Mouse (Mus musculus): ENCODE results near the gene Ovca2. TPM values are rescaled to one million over a fixed set of nuclear protein-coding genes. Genes with fewer than 3 reads are reported as not detected.

The Ovca2 gene
- polyA plus RNA-seq, 1 experiment from 2014 or later, result 17.6 TPM

- no peak for ATAC-seq
- Histone ChIP-seq H3K9me3 (replicated peaks) (no peaks in the 10 kb centered on the region), H3K27me3 (replicated peaks) (peaks cover 100% of the 10 kb centered on the region), H3K4me3 (peak overlapping the region; percentile 63), H3K27ac (peak overlapping the region; percentile 41), H3K9ac (peak overlapping the region; percentile 55), H3K36me3 (peaks cover 14% of the 10 kb centered on the region), H3K4me1 (peaks cover 84% of the 10 kb centered on the region), H3K4me2 (peak overlapping the region; percentile 89)
- 5% methylated on average over 49 of the region's 63 CpGs for WGBS (ENCODE audit: insufficient replicate concordance)
These were observed 10.7 kb downstream of the Ovca2 start for GRCm38 (mm10) chr11:75167643-75168589.

- WGBS (ENCODE audit: insufficient replicate concordance), result 3% methylated on average over 68 of the region's 68 CpGs
- no peak for ATAC-seq
- peak overlapping the region; percentile 63 for H3K4me3 ChIP-seq
- peak overlapping the region; percentile 89 for H3K4me2 ChIP-seq
- peaks cover 93% of the 10 kb centered on the region for H3K27me3 ChIP-seq (replicated peaks)
- peaks cover 76% of the 10 kb centered on the region for H3K4me1 ChIP-seq
- H3K9ac ChIP-seq, result peak overlapping the region; percentile 55; the same call in 1 of the 2 replicates
- H3K27ac ChIP-seq, result no peak overlapping the region
- H3K36me3 ChIP-seq, result peaks cover 21% of the 10 kb centered on the region
- H3K9me3 ChIP-seq (replicated peaks), result no peaks in the 10 kb centered on the region
These were observed 11.6 kb downstream of the Ovca2 start for GRCm38 (mm10) chr11:75166861-75167642.

GRCm38 (mm10) chr11:75166193-75166842 lies 12.3 kb downstream of the Ovca2 start:
- peak overlapping the region; percentile 55; the same call in 1 of the 2 replicates for H3K9ac ChIP-seq
- 6% methylated on average over 55 of the region's 55 CpGs for WGBS (ENCODE audit: insufficient replicate concordance)

GRCm38 (mm10) chr11:75165441-75166192 lies 13.0 kb downstream of the Ovca2 start:
- peak; percentile 18; the same call in 1 of the 2 replicates for ATAC-seq
- Histone ChIP-seq H3K9me3 (replicated peaks) (no peaks in the 10 kb centered on the region), H3K36me3 (peaks cover 29% of the 10 kb centered on the region), H3K4me3 (peak overlapping the region; percentile 63), H3K4me1 (peaks cover 62% of the 10 kb centered on the region), H3K27me3 (replicated peaks) (peaks cover 78% of the 10 kb centered on the region), H3K27ac (no peak overlapping the region), H3K4me2 (peak overlapping the region; percentile 89), H3K9ac (no peak overlapping the region)
- WGBS (ENCODE audit: insufficient replicate concordance), result 5% methylated on average over 54 of the region's 54 CpGs

More at GRCm38 (mm10) chr11:75166193-75166842, 12.3 kb downstream of the Ovca2 start:
- H3K27ac ChIP-seq, result no peak overlapping the region
- H3K4me1 ChIP-seq, result peaks cover 69% of the 10 kb centered on the region
- no peaks in the 10 kb centered on the region for H3K9me3 ChIP-seq (replicated peaks)
- peaks cover 85% of the 10 kb centered on the region for H3K27me3 ChIP-seq (replicated peaks)
- H3K4me3 ChIP-seq, result peak overlapping the region; percentile 63
- peaks cover 26% of the 10 kb centered on the region for H3K36me3 ChIP-seq
- no peak for ATAC-seq
- peak overlapping the region; percentile 89 for H3K4me2 ChIP-seq

GRCm38 (mm10) chr11:75164750-75165149 lies 13.9 kb downstream of the Ovca2 start:
- H3K9me3 ChIP-seq (replicated peaks), result no peaks in the 10 kb centered on the region
- WGBS (ENCODE audit: insufficient replicate concordance), result 8% methylated on average over 15 of the region's 15 CpGs
- H3K4me1 ChIP-seq, result peaks cover 53% of the 10 kb centered on the region
- peak overlapping the region; percentile 89 for H3K4me2 ChIP-seq
- peak overlapping the region; percentile 63; the same call in 1 of the 2 replicates for H3K4me3 ChIP-seq
- H3K27me3 ChIP-seq (replicated peaks), result peaks cover 70% of the 10 kb centered on the region
- no peak overlapping the region for H3K9ac ChIP-seq
- peak; percentile 21; the same call in 1 of the 2 replicates for ATAC-seq
- no peak overlapping the region for H3K27ac ChIP-seq
- H3K36me3 ChIP-seq, result peaks cover 38% of the 10 kb centered on the region

- Histone ChIP-seq H3K4me2 (no peak overlapping the region), H3K4me1 (peaks cover 46% of the 10 kb centered on the region), H3K9ac (no peak overlapping the region), H3K36me3 (peaks cover 44% of the 10 kb centered on the region), H3K9me3 (replicated peaks) (no peaks in the 10 kb centered on the region), H3K27me3 (replicated peaks) (peaks cover 63% of the 10 kb centered on the region), H3K4me3 (no peak overlapping the region), H3K27ac (no peak overlapping the region)
- WGBS (ENCODE audit: insufficient replicate concordance), result 61% methylated on average over 2 of the region's 2 CpGs
- no peak for ATAC-seq
These were observed 14.6 kb downstream of the Ovca2 start for GRCm38 (mm10) chr11:75164051-75164450.

- no peaks in the 10 kb centered on the region for H3K9me3 ChIP-seq (replicated peaks)
- H3K4me2 ChIP-seq, result no peak overlapping the region
- ATAC-seq, result no peak
- H3K4me1 ChIP-seq, result peaks cover 43% of the 10 kb centered on the region
- WGBS (ENCODE audit: insufficient replicate concordance), result 73% methylated on average over 6 of the region's 6 CpGs
- H3K36me3 ChIP-seq, result peaks cover 47% of the 10 kb centered on the region
- H3K9ac ChIP-seq, result no peak overlapping the region
- H3K27me3 ChIP-seq (replicated peaks), result peaks cover 56% of the 10 kb centered on the region
- no peak overlapping the region for H3K4me3 ChIP-seq
- no peak overlapping the region for H3K27ac ChIP-seq
These were observed 15.3 kb downstream of the Ovca2 start for GRCm38 (mm10) chr11:75163379-75163778.

- no peak for ATAC-seq
- Histone ChIP-seq H3K4me2 (no peak overlapping the region), H3K4me3 (no peak overlapping the region), H3K27ac (no peak overlapping the region), H3K9me3 (replicated peaks) (no peaks in the 10 kb centered on the region), H3K36me3 (peaks cover 47% of the 10 kb centered on the region), H3K9ac (no peak overlapping the region), H3K4me1 (peaks cover 43% of the 10 kb centered on the region), H3K27me3 (replicated peaks) (peaks cover 49% of the 10 kb centered on the region)
- WGBS (ENCODE audit: insufficient replicate concordance), result 87% methylated on average over 12 of the region's 12 CpGs
These were observed 16.0 kb downstream of the Ovca2 start for GRCm38 (mm10) chr11:75162591-75163080.

- no peak for ATAC-seq
- Histone ChIP-seq H3K4me3 (no peak overlapping the region), H3K9me3 (replicated peaks) (no peaks in the 10 kb centered on the region), H3K27ac (peak overlapping the region; percentile 16; the same call in 1 of the 2 replicates), H3K4me2 (no peak overlapping the region), H3K27me3 (replicated peaks) (peaks cover 37% of the 10 kb centered on the region), H3K9ac (no peak overlapping the region), H3K36me3 (peaks cover 47% of the 10 kb centered on the region), H3K4me1 (peaks cover 43% of the 10 kb centered on the region)
- 52% methylated on average over 4 of the region's 4 CpGs for WGBS (ENCODE audit: insufficient replicate concordance)
These were observed 17.1 kb downstream of the Ovca2 start for GRCm38 (mm10) chr11:75161417-75162008.

GRCm38 (mm10) chr11:75160954-75161353 lies 17.7 kb downstream of the Ovca2 start:
- no peak overlapping the region for H3K4me2 ChIP-seq
- no peak for ATAC-seq
- no peaks in the 10 kb centered on the region for H3K9me3 ChIP-seq (replicated peaks)
- H3K27me3 ChIP-seq (replicated peaks), result peaks cover 32% of the 10 kb centered on the region
- peaks cover 50% of the 10 kb centered on the region for H3K36me3 ChIP-seq
- peaks cover 43% of the 10 kb centered on the region for H3K4me1 ChIP-seq
- no peak overlapping the region for H3K9ac ChIP-seq
- 0 out of 2 replicates have a peak overlapping the region, but pooled peaks have one; percentile 16 for H3K27ac ChIP-seq
- no peak overlapping the region for H3K4me3 ChIP-seq
- 75% methylated on average over 7 of the region's 7 CpGs for WGBS (ENCODE audit: insufficient replicate concordance)

Measured in liver, embryonic 12.5 days (tissue).